Mouse (Mus musculus): ENCODE data around the gene Iqgap2.

- no peak for TF ChIP-seq TAL1 (IDR thresholded peaks at IDR 0.05; ENCODE audit: low read length)
- peak; percentile 68 for TF ChIP-seq GATA1 (IDR thresholded peaks at IDR 0.05; ENCODE audit: low read length)
Measured at GRCm38 (mm10) chr13:95719320-95720232, 172.1 kb downstream of the Iqgap2 start.
